Comparison of ENCODE assay signal across 20 mouse cellular contexts in genomic region chr6:138920161-138920560, GRCm38 (mm10).
"Had no signal": no experiment of that assay in that cellular context is flagged by ENCODE, and none has a peak within 500 bp of the region (broad histone marks: within the 10 kb centered on the region; RNA-seq: fewer than 3 reads in every experiment).

No protein-coding gene starts in this region.

- H3K4me1 ChIP-seq: heart, embryonic 10.5 days; heart, embryonic 12.5 days; hindbrain, embryonic 10.5 days; hindbrain, embryonic 12.5 days; intestine, embryonic 15.5 days; limb, embryonic 10.5 days; limb, embryonic 12.5 days; liver, embryonic 13.5 days; liver, embryonic 15.5 days had no signal

- DNase-seq: gastrocnemius, adult 2 months; gastrocnemius, postnatal 10 days; gastrocnemius, postnatal 25 days; heart, adult 18-20 months; heart, postnatal 10 days; heart, postnatal 4 days; kidney, adult 18-20 months; kidney, postnatal 10 days; kidney, postnatal 25 days; kidney, postnatal 4 days; liver; liver, embryonic 13.5 days had no signal

- H3K4me3 ChIP-seq: gastrocnemius, adult 2 months; heart, embryonic 10.5 days; heart, embryonic 12.5 days; hindbrain, embryonic 10.5 days; hindbrain, embryonic 12.5 days; intestine, embryonic 15.5 days; limb, embryonic 10.5 days; limb, embryonic 12.5 days; liver, embryonic 13.5 days; liver, embryonic 15.5 days had no signal
